Mouse (Mus musculus) kidney, adult 11 months (tissue): ENCODE measurements at regions not wholly inside any gene's neighbourhood (a gene's known extent, or its start where the extent isn't known, plus 50 kb on each side); places are given as distances from the start of the nearest gene placed in this dataset.

ENCODE experiments used
- DNase-seq: peaks from one replicate; pipeline ENCODE4 v3.0.0; 2022

DNA sequence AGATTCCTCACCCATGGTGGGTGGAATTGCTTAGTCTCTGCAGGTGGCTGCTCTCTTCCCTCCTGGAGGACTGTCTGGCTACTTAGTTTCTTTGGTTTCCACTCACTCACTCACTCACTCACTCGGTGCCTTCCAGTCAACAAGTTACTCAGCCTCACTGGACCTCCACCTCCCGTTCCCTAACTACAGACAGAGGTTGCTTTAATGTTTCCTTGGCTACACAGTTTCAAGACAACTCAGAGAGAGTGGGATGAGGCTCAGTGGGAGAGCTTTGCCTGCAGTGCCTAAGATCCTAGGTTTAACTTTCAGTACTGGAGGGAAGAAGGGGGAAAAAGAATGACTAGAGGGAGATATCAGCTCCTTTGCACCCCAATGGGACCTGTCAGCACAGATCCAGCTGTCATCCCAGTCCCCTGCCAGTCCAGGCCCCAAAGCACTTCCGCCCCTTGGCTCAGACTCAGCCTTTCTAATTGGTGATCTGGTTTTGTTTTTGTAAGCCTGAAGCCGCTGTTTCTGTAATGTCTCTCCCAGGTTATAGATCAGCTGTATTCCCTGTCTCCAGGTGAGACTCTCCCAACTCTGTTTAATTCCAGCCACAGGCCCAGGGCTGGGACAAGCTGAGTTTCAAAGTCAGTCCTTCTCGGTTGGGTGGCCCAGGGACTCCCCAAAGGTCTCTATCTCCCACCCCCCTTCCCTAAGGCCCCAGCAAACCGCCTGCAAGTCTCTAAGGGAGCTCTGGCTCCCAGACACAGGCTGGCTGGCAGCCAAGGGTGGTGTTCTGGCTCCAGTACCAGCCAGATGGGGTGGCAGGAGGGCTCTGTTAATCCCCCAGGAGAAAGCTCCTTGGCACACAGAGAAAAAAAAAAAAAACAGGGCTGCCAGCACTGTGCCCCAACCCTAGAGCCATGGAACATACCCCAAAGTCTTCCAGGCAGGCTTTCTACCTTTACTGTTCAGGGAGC, 60.5 kb upstream of the Cdon start:
- peak; percentile 34 for DNase-seq

GRCm38 (mm10) chr9:35361432-35361831, 59.5 kb upstream of the Cdon start:
- no peak for DNase-seq

DNA sequence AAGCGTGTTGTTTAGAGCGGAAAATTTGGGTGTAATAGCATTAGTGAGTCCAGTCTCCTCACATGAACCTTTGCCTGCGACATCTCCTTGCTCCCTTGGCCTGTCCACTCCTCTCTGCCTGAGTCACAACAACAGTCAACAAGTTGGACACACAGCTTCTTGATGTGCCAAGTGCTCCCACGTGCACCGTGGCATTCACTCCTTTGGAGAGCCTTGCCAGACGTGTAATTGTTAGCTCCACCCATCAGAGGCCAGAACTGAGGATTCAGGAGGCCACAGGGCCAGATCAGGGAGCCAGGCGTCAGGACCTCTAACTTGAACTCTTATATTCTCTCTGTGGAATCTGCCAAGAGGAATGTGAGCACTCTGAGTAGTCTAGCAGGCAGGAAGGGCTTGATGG, 58.7 kb upstream of the Cdon start:
- no peak for DNase-seq

DNA sequence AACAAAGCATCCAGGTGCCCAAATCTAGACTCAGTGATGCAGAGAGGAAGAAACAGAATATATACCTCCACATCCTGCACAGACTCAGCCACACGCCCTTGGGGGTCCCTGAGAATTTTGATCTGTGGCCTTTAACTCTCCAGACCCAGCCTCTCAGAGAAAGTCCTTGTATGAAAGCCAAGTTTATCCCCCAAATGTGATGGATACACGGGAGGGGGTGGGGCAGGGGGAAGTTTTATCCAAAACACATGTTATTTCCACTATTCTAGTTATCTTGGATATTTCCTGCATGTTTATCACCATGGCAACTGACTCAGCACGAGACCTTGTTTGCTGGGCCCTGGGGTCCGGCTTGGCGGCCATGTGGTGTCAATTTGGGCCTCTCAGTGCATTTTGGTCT, 57.8 kb upstream of the Cdon start:
- no peak for DNase-seq

DNA sequence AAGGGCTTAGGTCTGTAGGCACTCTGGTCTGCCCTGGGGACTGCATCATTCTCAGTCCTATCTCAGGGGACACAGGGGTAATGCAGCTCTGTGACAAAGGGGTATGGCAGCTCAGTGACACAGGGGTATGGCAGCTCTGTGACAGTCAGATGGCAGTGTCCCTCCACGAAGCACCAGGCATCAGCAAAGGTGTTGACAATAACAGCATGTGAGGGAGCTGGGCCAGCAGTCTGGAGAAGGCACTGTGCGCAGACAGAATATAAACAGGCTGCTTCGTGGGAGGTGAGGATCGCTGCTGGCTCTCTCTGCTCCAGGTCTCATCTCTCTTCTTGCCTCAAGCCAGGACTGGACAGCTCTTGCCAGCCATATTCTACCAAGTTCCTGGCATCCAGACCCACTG, 57.0 kb upstream of the Cdon start:
- DNase-seq, result no peak

GRCm38 (mm10) chr9:35365975-35366374, 55.0 kb upstream of the Cdon start:
- DNase-seq, result no peak

DNA sequence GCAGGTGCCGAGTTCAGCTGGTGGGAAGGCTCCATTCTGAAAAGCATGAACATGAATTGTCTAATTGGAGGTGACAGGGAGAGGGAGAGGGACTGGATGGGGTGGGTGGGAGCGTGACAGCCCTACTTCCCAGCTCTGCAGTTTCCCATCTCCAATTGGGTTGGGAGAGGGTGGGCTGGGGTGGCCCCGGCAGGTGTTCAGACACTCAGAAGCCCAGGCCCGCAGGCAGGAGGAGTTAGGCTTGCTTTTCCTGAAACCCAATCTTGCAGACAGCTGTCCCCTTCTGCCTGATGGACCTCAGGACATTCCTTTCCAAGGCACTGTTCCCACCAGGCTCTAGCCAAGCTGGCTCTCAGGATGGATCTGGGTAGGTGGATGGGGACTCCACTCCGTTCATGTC, 51.9 kb upstream of the Cdon start:
- DNase-seq, result no peak

DNA sequence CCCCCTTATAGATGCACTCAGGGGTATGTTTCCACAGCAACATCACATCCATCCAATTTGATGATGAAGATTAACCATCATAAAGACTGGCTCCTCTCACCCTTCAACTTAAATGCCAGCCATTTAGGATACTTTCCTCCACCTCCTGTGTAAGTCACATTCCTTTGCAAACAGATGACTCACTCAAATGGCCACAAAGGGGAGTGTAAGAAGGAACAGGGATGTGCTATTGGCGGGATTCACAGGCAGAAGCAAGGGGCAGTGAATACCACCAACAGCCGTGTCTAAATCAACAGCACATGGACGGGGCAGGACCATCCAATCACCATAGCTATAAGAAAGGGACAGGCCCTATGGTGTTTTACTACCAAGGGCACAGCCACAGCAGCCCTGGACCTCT, 50.9 kb upstream of the Cdon start:
- no peak for DNase-seq

DNA sequence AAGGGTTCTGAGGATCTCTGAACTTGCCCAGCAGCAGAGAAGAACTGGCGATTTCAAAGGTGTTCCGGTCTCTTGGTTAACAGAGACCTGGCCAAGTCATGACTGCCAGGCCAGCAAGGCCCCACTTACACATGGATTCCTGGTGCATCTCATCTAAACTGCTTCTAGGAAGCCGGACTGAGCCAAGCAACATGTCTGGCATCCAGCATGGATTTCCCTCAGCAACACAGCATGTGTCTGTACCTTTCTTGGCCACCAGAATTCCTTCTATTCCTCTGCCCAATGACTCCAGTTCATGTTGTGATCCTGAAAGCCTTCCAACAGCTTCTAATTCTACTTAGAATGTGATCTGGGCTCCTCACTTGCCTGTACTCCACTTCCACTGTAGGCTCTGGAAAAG, 50.0 kb upstream of the Cdon start:
- no peak for DNase-seq
